Mouse (Mus musculus): ENCODE measurements around the gene Hsf4.

DNA sequence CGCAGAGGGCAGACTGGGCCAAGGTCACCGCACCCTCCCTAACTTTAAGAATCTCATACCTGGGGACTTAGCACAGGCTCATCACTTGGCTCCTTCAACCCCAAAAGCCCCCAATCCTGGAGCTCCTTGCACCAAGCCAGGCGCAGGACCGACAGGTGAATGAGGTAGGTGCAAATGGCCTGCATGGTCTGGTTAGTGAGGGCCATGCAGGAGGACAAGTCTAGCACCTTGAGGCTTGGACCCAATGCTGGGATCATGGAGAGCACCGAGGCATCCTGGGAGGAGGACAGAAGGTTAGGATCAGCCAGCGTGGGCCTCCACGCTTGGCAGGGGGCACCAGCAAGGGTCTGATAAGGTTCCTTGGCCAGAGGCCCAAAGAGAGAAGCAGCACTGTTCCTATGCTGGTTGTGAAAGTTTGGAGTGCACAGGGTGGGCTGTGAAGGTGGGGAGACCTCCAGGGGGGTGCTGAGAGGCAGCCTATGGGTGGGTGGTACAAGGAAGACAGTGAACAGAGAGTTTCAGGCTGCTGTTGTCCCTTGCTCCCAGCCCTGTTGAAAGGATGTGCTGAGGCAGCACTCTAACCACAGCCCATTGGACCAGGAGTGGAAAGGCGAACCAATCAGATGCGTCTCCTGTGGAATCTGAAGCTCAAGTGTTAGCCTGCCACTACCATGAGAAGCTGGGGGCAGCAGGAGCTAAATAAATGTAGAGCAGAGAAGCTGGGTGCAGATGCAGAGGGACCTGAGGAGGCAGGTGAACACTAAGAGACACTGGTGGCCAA, 44.2 kb downstream of the Hsf4 start:
- TF ChIP-seq CTCF (IDR thresholded peaks at IDR 0.05; ENCODE audit: low read depth, low read length) (no peak), POLR2A (IDR thresholded peaks at IDR 0.05; ENCODE audit: extremely low read depth, insufficient read depth, low read length) (no peak)
